Mouse (Mus musculus) heart, embryonic 16.5 days (tissue): ENCODE measurements at regions not wholly inside any gene's neighbourhood (a gene's known extent, or its start where the extent isn't known, plus 50 kb on each side); places are given as distances from the start of the nearest gene placed in this dataset.

Source experiments
- ATAC-seq: fragments of 200-750 bp; cut with Nextera tagmentation; replicated peaks from 2 replicates; pipeline ENCODE4 v1.8.0; 2017; ENCODE audit warnings: moderate number of reproducible peaks; ENCODE audit not compliant: insufficient read depth, low FRiP score; ENCODE audit errors: extremely low read depth
- H3K27ac ChIP-seq: fragments of 300-500 bp; sonication (generic); 2 replicates; pipeline ENCODE4 v1.5.1; 2014; ENCODE audit warnings: mild to moderate bottlenecking, low read length, control low read depth, moderate library complexity
- H3K27me3 ChIP-seq: fragments of 300-500 bp; sonication (generic); 2 replicates; pipeline ENCODE4 v1.6.1; 2014; ENCODE audit warnings: low read length, mixed read lengths; ENCODE audit not compliant: control insufficient read depth, insufficient read depth
- H3K36me3 ChIP-seq: fragments of 300-500 bp; sonication (generic); 2 replicates; pipeline ENCODE4 v1.6.1; 2014; ENCODE audit not compliant: control insufficient read depth, insufficient read depth
- H3K4me1 ChIP-seq: fragments of 300-500 bp; sonication (generic); 2 replicates; pipeline ENCODE4 v1.6.1; 2014; ENCODE audit warnings: low read length, mixed read lengths; ENCODE audit not compliant: control insufficient read depth, insufficient read depth
- H3K4me2 ChIP-seq: fragments of 300-500 bp; sonication (generic); 2 replicates; pipeline ENCODE4 v1.6.1; 2014; ENCODE audit warnings: low read depth, mild to moderate bottlenecking, control low read depth, low read length
- H3K4me3 ChIP-seq: fragments of 300-500 bp; sonication (generic); 2 replicates; pipeline ENCODE4 v1.5.1; 2014; ENCODE audit warnings: mild to moderate bottlenecking, control low read depth, low read length
- H3K9ac ChIP-seq: fragments of 300-500 bp; sonication (generic); 2 replicates; pipeline ENCODE4 v1.6.1; 2014; ENCODE audit warnings: low read length, control low read depth
- H3K9me3 ChIP-seq: fragments of 300-500 bp; sonication (generic); replicated peaks from 2 replicates; pipeline ENCODE4 v1.6.1; 2016; ENCODE audit warnings: low read length; ENCODE audit not compliant: control insufficient read depth
- WGBS: fragments of 180-500 bp; shearing (Covaris S2); extraction: QIAGEN DNeasy Blood & Tissue Kit; methylation state at CpG from one replicate; pipeline ENCODE4 v1.1.7; 2014; 5-methylcytosine and 5-hydroxymethylcytosine counted together

- peak overlapping the region; percentile 78 for H3K27ac ChIP-seq
- H3K4me2 ChIP-seq: no peak overlapping the region
- 30% methylated on average over 9 of the region's 9 CpGs for WGBS
Observed at GRCm38 (mm10) chr8:44696066-44696853, 239.0 kb upstream of the Fat1 start.

DNA sequence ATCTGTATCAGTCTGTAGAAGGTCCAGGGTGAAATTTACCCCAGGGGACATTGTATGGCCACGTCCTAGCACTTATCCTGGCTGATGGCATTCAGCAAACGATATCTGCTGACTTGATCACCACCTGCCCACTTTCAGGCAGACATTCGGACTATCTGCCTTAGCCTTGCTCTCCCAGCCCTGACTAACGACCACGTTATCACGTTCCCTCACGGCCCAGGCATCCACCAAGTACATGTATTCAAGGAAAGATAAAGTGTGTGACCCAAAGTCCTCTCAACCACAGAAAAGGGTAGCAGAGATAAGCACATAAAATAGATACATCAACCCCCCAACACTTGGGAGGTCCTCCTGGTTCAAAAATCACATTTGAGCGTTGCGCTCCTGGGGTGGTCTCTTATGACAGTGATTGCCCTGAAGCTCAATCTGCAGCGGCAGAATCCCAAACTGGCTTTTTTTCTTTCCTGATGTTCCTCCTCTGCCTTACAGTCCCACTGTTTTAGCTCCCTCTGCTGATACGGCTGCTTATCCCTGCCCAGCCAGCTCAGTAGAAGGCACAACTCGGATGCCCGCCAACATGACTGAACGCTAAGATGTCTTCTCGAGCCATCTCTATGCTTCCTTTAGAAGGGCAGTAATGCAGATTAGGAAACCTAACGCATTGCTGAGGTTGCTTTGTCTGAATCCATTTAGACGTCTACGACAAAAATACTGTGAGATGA is 235.7 kb upstream of the Fat1 start:
- H3K4me3 ChIP-seq: no peak overlapping the region
- no peak overlapping the region for H3K27ac ChIP-seq
- no peaks in the 10 kb centered on the region for H3K27me3 ChIP-seq
- peaks cover 14% of the 10 kb centered on the region for H3K4me1 ChIP-seq
- no peak overlapping the region for H3K9ac ChIP-seq
- ATAC-seq: no peak
- WGBS: 49% methylated on average over 18 of the region's 18 CpGs
- H3K9me3 ChIP-seq: no peaks in the 10 kb centered on the region
- H3K4me2 ChIP-seq: no peak overlapping the region
- H3K36me3 ChIP-seq: no peaks in the 10 kb centered on the region

More at GRCm38 (mm10) chr8:44696066-44696853, 239.0 kb upstream of the Fat1 start:
- peaks cover 32% of the 10 kb centered on the region for H3K4me1 ChIP-seq
- H3K9me3 ChIP-seq: no peaks in the 10 kb centered on the region
- H3K36me3 ChIP-seq: no peaks in the 10 kb centered on the region
- ATAC-seq: no peak
- no peak overlapping the region for H3K4me3 ChIP-seq
- H3K9ac ChIP-seq: no peak overlapping the region
- no peaks in the 10 kb centered on the region for H3K27me3 ChIP-seq

DNA sequence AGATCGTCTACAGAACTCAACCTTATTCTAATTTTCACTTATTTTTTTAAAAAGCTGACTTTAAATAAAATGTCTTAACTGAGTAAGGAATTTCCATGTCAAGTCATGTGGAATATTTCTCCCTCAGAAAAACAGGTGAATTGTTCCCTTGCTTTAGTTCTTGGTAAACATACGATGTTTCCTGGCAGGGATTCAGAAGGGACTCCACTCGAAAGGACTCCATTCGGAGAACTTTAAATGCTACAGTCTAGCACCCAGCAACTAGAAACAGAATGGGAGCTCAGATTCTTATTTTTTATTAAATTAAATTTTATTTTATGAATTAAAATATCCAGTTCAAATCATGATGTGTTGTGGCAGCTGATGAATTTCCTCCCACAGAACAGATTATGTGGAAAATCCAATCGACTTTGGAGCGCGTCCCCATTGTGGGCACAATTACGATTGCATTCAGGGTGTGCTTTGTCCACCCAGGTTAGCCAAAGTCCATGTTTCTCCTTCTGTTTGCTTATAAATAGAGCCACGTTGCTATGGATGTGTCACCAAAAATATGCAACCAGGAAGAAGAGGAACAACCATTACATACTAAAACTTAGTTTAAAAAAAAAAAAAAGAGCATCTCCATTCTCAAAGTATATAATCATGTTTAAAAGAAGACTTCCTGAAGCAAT is 230.5 kb upstream of the Fat1 start:
- Histone ChIP-seq H3K4me1 (peaks cover 8% of the 10 kb centered on the region), H3K27ac (no peak overlapping the region), H3K9ac (no peak overlapping the region), H3K36me3 (no peaks in the 10 kb centered on the region), H3K9me3 (no peaks in the 10 kb centered on the region), H3K4me2 (no peak overlapping the region), H3K27me3 (no peaks in the 10 kb centered on the region), H3K4me3 (no peak overlapping the region)
- 70% methylated on average over 9 of the region's 9 CpGs for WGBS
- ATAC-seq: no peak

GRCm38 (mm10) chr8:44708659-44709170 is 226.5 kb upstream of the Fat1 start:
- no peaks in the 10 kb centered on the region for H3K36me3 ChIP-seq
- H3K9me3 ChIP-seq: no peaks in the 10 kb centered on the region
- no peak for ATAC-seq
- no peak overlapping the region for H3K4me3 ChIP-seq
- H3K4me2 ChIP-seq: no peak overlapping the region
- WGBS: 66% methylated on average over 7 of the region's 7 CpGs
- H3K27ac ChIP-seq: no peak overlapping the region
- no peaks in the 10 kb centered on the region for H3K27me3 ChIP-seq
- no peak overlapping the region for H3K9ac ChIP-seq
- peaks cover 6% of the 10 kb centered on the region for H3K4me1 ChIP-seq

GRCm38 (mm10) chr8:44709171-44709940 is 225.9 kb upstream of the Fat1 start:
- Histone ChIP-seq H3K4me2 (no peak overlapping the region), H3K4me3 (no peak overlapping the region), H3K4me1 (peaks cover 6% of the 10 kb centered on the region), H3K27me3 (no peaks in the 10 kb centered on the region), H3K36me3 (no peaks in the 10 kb centered on the region), H3K9me3 (no peaks in the 10 kb centered on the region), H3K27ac (no peak overlapping the region), H3K9ac (no peak overlapping the region)
- 60% methylated on average over 6 of the region's 6 CpGs for WGBS
- no peak for ATAC-seq

DNA sequence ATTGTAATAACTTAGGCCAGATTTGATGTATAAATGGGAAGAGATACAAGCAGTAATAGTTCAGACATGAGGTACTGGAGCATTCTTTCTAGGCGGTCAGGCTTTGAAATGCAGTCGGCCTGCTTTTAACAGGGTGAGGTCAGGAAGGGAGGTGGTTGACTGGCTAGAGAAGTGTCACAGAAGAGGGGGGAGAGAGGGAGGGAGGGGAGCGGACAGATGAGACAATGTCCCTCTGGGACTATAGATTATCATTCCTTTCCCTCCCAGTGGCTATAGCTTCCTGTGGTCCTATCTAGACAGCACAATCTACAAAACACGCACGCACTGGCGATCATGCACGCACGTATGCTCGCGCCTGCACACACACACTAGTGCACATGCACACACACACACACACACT is 200.7 kb upstream of the Fat1 start:
- ATAC-seq: no peak
- no peak overlapping the region for H3K4me2 ChIP-seq
- H3K4me3 ChIP-seq: no peak overlapping the region
- no peaks in the 10 kb centered on the region for H3K36me3 ChIP-seq
- H3K9me3 ChIP-seq: no peaks in the 10 kb centered on the region
- no peak overlapping the region for H3K27ac ChIP-seq
- no peaks in the 10 kb centered on the region for H3K4me1 ChIP-seq
- WGBS: 74% methylated on average over 10 of the region's 10 CpGs
- H3K9ac ChIP-seq: no peak overlapping the region
- no peaks in the 10 kb centered on the region for H3K27me3 ChIP-seq

DNA sequence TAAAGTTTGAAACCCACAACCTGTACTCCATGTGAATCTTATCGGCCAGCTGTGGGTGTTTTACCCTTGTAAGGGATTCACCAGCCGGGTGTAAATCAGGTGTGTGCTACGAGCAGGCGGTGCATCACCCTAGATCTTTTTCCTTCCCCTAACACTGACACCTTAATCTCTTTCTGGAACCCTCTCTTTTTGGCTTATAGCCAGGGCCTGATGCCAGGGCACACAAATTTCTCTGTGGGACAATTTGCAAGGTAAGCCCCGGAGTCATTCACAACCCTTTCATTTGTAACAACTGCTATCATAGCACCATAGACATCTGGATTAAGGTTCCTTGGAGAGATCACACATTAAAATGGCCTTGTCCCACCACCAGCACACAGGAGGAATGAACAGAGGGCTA is 199.4 kb upstream of the Fat1 start:
- 76% methylated on average over 5 of the region's 5 CpGs for WGBS
- Histone ChIP-seq H3K9ac (no peak overlapping the region), H3K27me3 (no peaks in the 10 kb centered on the region), H3K36me3 (no peaks in the 10 kb centered on the region), H3K27ac (no peak overlapping the region), H3K4me3 (no peak overlapping the region), H3K4me1 (no peaks in the 10 kb centered on the region), H3K9me3 (no peaks in the 10 kb centered on the region), H3K4me2 (no peak overlapping the region)
- no peak for ATAC-seq

DNA sequence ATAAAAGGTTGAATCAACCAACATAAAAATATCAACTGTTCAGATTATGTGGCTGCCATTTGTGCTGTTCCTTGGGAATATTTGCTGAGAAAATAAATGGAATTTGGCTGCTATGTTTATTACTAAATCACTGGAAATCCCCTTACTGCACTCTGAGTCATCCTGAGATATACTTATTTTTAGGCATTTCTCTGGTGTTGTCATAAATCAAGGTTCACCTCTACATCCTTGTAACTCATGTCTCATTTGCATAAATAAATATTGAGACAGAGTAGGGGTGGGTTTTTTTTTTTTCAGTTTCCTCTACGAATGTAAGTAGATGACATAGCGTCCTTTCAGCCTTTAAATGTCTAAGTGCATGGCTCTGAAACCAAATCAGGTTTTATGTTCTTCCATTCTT is 191.9 kb upstream of the Fat1 start:
- H3K4me3 ChIP-seq: no peak overlapping the region
- H3K4me2 ChIP-seq: no peak overlapping the region
- H3K27ac ChIP-seq: no peak overlapping the region
- no peak for ATAC-seq
- no peaks in the 10 kb centered on the region for H3K9me3 ChIP-seq
- no peaks in the 10 kb centered on the region for H3K27me3 ChIP-seq
- no peaks in the 10 kb centered on the region for H3K4me1 ChIP-seq
- H3K36me3 ChIP-seq: no peaks in the 10 kb centered on the region
- WGBS: 83% methylated on average over 2 of the region's 2 CpGs
- no peak overlapping the region for H3K9ac ChIP-seq
